Mouse (Mus musculus): ENCODE measurements around the gene Yipf4. TPM values are rescaled to one million over a fixed set of nuclear protein-coding genes. Genes with fewer than 3 reads are reported as not detected.
"Not testable (repeated sequence)": the region's sequence is repeated elsewhere in the genome, so short reads cannot be mapped to it uniquely, and the experiment has no call there.

Yipf4 gene
- 100 to 1,000 TPM in 1 of 4 experiments, 10 to 100 TPM in 3; 75.8 to 100 (median 84.8) TPM for total RNA-seq (2022)

- DNase-seq (ENCODE audit: low spot score in 2 of 2) = peak; percentile 95 to 99
Measured at GRCm38 (mm10) chr17:74489024-74489900, at the start of gene Yipf4. Gene Yipf4, plus strand, starts transcription at chr17:74489493.

GRCm38 (mm10) chr17:74440486-74440885, 48.8 kb upstream of the Yipf4 start:
- no peak for DNase-seq (ENCODE audit: low spot score in 2 of 2)

GRCm38 (mm10) chr17:74449776-74450175, 39.5 kb upstream of the Yipf4 start:
- no peak for DNase-seq (ENCODE audit: low spot score in 2 of 2)

- no peak for DNase-seq (ENCODE audit: low spot score in 2 of 2)
Measured at GRCm38 (mm10) chr17:74453928-74454327, 35.4 kb upstream of the Yipf4 start.

- no peak for DNase-seq (ENCODE audit: low spot score in 2 of 2)
Measured at GRCm38 (mm10) chr17:74454660-74455059, 34.6 kb upstream of the Yipf4 start.

- DNase-seq (ENCODE audit: low spot score in 2 of 2) = no peak
Measured at GRCm38 (mm10) chr17:74455426-74455825, 33.9 kb upstream of the Yipf4 start.

GRCm38 (mm10) chr17:74456825-74457224, 32.5 kb upstream of the Yipf4 start:
- no peak for DNase-seq (ENCODE audit: low spot score in 2 of 2)

GRCm38 (mm10) chr17:74457972-74458677, 31.2 kb upstream of the Yipf4 start:
- DNase-seq (ENCODE audit: low spot score in 2 of 2) = no peak

GRCm38 (mm10) chr17:74458711-74459408, 30.4 kb upstream of the Yipf4 start, which contains the start of gene Nlrc4:
Gene Nlrc4, minus strand, starts transcription at chr17:74459142.
- no peak for DNase-seq (ENCODE audit: low spot score in 2 of 2)

- DNase-seq (ENCODE audit: low spot score in 2 of 2) = no peak
Measured at GRCm38 (mm10) chr17:74463510-74463909, 25.8 kb upstream of the Yipf4 start.

GRCm38 (mm10) chr17:74467981-74468380, 21.3 kb upstream of the Yipf4 start:
- not testable (repeated sequence) for DNase-seq (ENCODE audit: low spot score in 2 of 2)

GRCm38 (mm10) chr17:74470133-74470532, 19.2 kb upstream of the Yipf4 start:
- not testable (repeated sequence) for DNase-seq (ENCODE audit: low spot score in 2 of 2)

- DNase-seq (ENCODE audit: low spot score in 2 of 2) = no peak
Measured at GRCm38 (mm10) chr17:74480361-74481069, 8.8 kb upstream of the Yipf4 start.

- no peak for DNase-seq (ENCODE audit: low spot score in 2 of 2)
Measured at GRCm38 (mm10) chr17:74489901-74490220, 568 bp downstream of the Yipf4 start.

GRCm38 (mm10) chr17:74491565-74491964, 2.3 kb downstream of the Yipf4 start:
- DNase-seq (ENCODE audit: low spot score in 2 of 2) = no peak

GRCm38 (mm10) chr17:74500204-74500603, 10.9 kb downstream of the Yipf4 start:
- DNase-seq (ENCODE audit: low spot score in 2 of 2) = no peak

GRCm38 (mm10) chr17:74501085-74501484, 11.8 kb downstream of the Yipf4 start:
- no peak for DNase-seq (ENCODE audit: low spot score in 2 of 2)

GRCm38 (mm10) chr17:74507934-74508333, 18.6 kb downstream of the Yipf4 start:
- DNase-seq (ENCODE audit: low spot score in 2 of 2) = peak in 1 of 2 experiments; percentile 30

GRCm38 (mm10) chr17:74508600-74508999, 19.3 kb downstream of the Yipf4 start:
- DNase-seq (ENCODE audit: low spot score in 2 of 2) = no peak

- no peak for DNase-seq (ENCODE audit: low spot score in 2 of 2)
Measured at GRCm38 (mm10) chr17:74512308-74512707, 23.0 kb downstream of the Yipf4 start.

Data from left cerebral cortex, adult 8-10 months (tissue).